Mouse (Mus musculus) gastrocnemius, postnatal 4 days (tissue): ENCODE data around the gene Stard9. TPM values are rescaled to one million over a fixed set of nuclear protein-coding genes. Genes with fewer than 3 reads are reported as not detected.
"Not testable (repeated sequence)": the region's sequence is repeated elsewhere in the genome, so short reads cannot be mapped to it uniquely, and the experiment has no call there.

ENCODE experiments used
- DNase-seq, 2 experiments: peaks; one replicate each; pipeline ENCODE4 v3.0.0; 2021 to 2022; ENCODE audit warnings: low spot score in 2 of 2, mixed read lengths in 2 of 2
- total RNA-seq, 2 experiments: library from RNA; stranded (reverse); gene quantifications; 2 replicates each; pipeline ENCODE4 v1.2.3; 2021

Gene Stard9
- total RNA-seq, 2 experiments from 2014 or later = 25.6 to 30.7 TPM

DNA sequence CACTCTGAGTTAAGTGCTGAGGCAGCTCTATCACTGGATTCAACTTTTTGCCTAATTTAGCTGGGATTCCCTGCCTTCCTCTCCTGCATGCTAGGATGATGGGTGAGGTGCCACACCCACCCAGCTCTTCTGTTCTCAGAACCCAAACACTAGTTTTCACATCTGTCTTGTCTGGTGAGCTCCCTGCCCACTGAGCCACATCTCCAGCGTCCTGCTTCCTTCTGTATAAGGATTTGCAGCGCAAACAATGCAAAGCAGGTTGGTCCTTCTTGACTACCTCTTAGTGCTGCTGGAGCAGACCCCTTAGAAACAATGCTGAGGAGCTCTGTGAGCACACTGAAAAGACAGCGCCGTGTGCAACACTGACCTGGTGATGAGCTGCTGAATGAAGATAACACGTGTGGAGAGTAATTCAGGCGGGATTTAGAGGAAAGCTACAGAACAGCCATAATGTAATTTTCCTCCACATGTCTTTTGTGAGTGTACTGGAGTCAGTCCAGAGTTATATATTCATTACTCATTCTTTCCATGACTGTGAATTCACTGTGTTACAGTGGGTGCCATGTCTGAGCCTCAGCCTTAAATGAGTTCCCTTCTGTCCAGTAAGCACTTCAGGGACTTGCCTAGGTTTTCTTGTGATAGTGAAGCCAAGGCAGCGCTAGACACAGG lies 23.5 kb downstream of the Stard9 start:
- no peak for DNase-seq

DNA sequence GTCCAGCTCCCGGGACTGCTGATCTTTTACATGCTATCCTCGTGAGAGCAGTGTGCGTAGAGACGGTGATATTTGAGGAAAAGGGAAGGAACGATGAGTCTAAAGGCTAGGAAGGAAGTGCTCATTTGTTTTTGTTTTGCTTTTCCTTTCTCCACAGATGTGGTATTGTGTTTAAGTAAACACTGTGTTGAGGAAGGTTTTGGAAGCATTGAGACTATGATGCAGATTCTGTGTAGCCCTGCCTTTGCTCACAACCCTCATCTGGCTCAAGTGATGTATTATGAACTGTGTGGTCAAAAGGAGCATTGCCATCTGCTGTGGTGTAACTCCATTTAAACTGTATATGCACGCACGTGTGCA lies 24.0 kb downstream of the Stard9 start:
- DNase-seq = no peak

DNA sequence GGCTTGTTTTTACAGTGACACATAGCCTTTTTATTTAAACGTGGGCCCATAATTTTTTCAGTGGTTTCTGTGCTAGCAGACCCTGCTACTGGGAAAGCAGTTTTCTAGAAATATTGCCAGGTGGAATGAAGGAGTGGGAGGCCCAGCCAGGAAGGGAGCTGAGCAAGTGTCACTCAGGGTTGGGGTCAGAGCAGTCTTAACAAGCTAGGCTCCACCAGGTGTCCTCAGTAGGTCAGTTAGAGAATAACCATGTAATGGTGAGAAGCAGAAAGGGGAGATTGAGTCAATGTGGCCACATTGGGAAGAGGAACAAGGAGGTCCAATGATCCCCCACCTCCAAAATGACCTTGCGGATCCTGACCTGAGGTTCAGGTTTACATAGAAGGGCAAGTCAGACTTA lies 25.8 kb downstream of the Stard9 start:
- no peak for DNase-seq

DNA sequence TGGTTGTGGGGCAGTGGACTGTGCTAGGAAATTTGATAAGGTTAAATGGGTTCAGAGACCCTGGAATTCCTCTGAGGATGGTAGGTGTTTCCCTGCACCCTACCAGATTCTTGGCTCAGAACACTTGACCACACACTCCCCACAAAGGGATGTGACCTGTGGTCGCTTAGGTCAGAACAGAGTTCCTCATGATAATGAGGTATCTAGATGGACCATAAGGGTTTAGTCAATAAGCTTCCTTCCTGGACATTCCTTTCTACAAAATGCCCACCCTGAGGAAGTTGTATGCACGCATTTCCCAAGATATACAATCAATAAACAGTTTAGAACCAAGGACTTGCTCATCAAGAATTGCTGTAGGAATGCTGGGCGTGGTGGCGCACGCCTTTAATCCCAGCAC lies 27.0 kb downstream of the Stard9 start:
- DNase-seq = no peak

DNA sequence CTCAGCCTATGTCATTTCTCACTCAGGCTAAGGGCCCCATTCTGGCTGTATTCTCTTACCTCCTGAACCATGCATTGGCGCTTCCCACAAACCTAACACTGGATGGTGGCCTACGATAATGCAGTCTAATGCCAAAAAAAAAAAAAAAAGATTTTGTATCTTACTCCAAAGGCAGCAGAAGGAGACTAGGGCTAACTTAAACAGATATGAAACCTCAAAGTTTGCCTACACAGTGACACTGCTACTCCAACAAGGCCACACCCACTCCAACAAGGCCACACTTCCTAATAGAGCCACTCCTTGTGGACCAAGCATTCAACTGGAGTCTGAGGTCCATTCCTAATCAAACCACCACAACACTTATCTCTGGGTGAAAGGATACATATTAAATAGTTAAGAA lies 27.8 kb downstream of the Stard9 start:
- DNase-seq = no peak

DNA sequence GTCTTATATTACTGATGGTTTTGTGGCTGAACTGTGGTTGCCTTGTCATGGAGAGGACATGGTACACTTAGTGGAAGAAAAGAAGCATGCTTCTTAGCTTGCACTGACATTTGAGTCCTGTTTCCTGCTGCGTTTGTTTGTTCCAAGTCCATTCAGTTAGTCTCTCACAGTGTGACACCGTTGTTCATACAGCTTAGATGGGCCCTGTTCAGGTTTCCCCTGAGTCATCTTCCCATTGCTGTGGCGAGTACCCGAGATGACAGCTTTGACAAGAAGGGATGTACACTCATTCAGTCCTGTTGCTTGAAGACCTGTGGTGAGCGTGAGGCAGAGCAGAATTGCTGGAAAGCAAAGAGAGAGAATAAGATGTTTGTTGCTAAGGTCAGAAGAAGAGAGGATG lies 29.6 kb downstream of the Stard9 start:
- DNase-seq = no peak

DNA sequence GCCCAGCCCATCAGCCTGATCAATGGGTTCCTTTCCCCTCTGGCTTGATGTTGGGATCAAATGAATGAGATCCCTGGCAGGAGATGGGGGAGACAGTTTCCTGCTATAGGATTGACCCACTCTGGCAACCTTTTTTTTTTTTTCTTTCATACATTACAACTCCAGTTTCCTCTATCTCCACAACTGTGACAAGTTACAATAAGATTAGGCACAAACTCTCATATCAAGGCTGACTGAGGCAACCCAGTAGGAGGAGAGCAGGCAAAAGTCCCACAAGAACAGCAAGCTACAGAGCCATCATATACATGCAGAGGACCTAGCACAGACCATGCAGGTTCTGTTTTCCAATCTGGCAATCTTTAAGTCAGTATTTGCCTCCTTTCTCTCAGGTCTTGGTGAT lies 30.4 kb downstream of the Stard9 start:
- DNase-seq = no peak

DNA sequence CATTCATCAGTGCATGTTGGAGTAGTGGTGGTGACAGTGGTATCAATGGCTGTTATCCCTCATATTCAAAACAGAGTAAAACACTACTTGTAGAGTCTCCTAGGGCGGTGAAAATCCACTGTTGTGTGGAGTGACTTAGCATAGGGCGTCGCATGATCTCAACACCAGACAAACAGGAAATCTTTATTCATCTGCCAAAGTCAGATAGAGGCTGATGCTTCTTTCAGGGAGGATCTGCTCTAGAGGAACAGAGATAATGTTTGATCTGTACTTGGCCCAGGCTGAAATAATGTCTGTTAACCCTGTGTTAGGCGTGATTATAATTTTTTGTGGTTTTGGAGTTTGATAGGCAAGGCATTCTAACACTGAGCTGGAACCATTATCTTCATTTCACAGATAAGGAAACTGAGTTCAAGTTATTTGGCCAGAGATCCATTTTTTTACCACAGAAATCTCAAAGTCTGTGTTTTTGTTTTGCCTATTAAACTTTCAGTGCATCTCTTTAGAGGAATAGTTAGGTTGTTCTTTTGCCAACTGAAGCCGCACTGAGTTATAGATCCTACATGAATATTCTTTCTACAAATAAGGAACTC lies 31.7 kb downstream of the Stard9 start:
- no peak for DNase-seq

DNA sequence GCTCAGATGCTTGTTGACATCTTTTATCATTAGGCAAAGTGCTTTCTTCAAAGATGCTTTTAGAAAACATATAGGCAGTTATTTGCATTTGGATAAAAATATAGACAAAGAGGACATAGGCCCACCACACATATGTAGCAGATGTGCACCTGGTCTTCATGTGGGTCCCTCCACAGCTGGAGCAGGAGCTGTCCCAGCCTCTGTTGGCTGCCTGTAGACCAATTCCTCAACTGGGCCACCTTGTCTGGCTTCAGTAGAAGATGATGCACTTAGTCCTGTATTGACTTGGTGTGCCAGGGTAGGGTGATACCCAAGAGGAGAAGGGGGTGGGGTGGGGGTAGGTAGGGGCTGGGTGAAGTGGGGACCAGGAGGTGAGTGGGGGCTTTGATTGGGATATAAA lies 33.8 kb downstream of the Stard9 start:
- DNase-seq = no peak

DNA sequence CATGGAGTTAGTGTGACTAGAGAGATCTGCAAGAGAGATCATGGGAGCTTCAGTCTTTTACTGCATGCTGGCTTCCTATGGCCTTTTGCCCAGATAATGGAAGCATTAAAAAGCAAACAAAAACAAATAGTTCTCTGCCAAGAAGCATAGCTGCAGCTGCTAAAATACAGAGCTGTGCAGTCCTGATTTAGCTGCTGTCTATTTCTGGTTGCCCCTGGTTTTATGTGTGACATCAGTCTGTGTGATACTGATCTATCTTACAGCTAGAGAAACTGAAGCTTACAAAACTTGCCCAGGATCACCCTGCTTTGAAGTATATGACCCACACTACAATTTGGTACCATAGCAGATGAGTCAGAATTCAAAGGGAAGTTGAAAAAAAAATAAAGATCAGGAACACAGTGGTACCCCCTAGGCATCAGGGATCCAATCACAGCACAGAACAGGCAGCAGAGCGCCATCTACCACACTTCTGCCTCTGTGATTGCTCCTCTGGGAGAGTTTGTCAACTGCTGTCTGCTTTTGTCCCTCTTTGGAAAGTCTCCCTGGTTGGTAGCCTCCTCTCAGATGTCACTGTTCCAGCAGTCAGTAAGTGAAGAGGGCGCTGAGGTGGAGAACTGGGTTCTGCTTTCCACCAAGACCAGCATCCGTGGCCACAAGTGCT lies 34.7 kb downstream of the Stard9 start:
- DNase-seq = no peak

DNA sequence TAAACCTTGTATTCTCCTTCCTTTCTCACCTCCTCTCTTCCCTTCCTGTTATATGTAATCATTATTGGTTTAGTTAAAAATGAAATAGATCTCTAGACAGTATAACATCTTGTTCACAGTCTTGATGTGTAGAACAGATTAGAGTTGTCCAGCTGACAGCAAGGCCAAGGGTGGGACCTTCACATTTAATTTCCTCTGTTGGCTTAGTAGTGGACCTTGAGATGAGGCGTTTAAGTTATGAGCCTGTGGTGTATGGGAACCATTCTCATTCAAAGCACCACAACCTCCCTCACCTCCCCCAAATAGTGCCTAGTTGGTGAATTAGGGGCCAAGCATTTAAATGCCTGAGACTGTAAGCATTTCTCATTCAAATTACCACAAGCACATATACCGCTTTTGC lies 38.5 kb downstream of the Stard9 start:
- no peak for DNase-seq

DNA sequence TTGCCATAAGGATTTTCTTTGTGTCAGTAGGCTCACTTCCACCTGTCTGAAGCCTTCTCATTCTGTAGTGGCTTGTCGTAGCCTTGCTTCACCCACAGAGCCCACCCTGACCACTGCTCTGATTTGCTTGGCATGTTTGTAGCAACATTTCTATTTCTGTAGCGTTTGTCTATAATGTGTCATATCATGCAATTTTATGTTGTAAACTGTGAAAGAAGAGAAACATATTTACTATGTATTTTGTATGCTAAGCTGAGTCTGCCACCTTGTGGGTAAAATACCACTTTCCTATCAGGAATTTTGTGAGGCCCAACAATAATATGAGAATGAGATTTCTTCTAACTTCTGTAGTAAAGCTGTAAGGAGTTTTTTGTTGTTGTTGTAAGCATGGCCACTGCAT lies 41.3 kb downstream of the Stard9 start:
- DNase-seq = no peak

DNA sequence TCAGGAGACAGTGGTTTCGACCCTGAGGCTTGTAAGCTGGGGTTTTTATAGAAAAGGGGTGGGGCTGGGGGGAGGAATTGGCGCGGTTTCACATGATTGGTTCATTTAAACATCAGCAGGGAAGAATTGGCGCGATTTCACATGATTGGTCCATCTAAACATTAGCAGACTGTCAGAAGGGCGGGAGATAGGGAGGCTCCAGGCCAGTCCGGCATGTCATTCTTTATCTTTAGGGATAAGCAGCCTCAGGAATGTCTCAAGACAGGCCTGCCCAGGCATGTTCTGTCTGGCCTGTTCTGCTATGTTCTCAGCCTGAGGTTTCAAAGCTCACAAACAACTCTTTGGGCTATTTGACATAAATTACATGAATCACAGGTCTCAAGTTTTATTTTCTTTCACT lies 52.2 kb downstream of the Stard9 start:
- not testable (repeated sequence) for DNase-seq

DNA sequence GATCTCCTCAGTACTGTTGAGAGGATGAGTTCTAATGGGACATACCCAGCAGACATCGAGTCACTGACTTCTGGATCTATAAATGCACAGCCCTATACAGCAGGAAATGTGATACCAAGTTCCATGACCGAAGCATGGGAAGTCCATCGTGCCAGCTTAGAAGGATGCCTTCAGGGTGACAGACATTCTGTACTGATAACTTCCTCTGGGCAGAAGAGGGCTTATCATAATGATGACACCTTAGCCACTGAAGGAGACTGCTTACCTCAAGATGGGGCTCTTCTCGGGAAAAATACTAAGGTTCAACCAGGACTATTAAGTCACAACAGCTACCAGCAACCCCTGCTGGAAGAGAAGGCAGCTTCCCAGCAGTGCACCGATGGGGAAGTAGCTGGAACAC lies 68.8 kb downstream of the Stard9 start:
- DNase-seq = no peak

DNA sequence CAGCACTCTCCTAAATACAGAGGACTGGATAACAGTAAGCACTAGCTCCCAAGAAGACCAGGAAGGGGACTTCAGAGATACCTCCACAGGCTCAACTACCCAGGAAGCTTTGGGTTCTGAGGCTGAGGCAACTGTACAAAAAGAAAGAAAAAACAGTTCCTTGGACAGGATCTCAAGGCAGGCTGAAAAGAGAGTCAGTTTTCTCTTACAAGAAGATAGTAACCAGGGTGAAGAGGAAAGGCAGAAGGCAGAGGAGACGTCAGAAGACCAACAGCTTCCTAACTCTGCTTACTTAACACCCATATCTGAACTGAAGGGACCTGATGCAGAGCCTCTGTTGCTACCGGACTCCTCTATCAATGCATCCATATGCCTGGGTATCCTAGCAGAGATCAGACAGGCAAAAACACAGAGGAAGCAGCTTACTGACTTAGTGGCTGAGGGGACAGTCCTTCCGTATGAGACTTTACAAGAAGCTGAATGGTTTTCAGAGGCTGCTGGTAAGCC lies 71.5 kb downstream of the Stard9 start:
- no peak for DNase-seq

DNA sequence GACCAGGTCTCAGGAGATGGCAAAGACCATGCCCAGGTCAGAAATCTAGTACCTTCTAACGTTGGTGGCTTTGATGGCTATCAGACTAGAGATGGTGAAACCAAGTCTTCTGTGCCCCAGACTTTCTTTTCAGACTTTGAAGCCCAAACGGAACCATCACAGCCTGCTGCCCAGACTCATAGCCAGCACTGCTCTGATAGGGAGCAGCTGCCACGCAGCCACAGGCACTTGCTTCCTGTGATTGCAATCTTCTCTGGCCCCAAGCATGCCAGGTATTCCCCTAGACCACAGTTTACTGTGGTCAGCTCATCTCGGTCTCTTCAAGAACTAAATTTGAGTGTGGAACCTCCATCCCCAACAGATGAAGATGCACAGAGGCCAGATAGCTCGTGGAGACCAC lies 73.8 kb downstream of the Stard9 start:
- no peak for DNase-seq

DNA sequence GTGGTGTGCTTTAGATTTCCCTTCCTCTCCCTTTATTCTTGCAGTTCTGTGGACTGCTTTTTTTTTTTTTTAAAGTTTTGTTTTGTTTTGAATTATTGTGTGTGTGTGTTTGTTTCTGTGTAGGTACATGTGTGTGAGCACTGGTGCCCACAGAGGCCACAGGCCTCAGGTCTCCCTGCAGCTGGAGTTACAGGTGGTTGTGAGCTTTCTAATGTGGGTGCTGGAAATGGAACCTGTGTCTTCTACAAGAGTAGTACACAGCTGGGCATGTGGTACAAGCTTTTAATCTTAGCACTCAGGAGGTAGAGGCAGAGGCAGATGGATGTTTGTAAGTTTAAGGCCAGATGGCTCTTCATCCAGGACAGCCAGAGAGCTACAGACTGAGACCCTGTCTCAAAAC lies 78.1 kb downstream of the Stard9 start:
- DNase-seq = no peak

DNA sequence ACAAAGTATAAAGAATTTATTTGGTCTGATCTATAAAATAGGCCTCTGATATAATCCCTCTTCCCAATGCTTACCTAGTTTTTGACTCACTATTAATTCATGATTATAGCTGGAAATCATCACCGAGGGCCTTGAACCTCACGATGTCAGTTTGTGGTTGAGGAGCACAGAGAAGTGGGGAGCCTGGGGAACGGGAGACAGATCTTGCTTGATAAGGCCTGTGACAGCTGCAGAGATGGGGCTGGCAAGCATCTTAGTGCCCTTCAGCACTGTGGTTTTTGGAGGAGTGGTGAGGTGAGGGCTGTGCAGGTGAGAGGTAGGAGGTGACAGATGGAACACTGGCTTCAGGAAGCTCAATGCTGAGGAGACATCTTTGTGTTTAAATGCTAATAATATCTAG lies 81.2 kb downstream of the Stard9 start:
- no peak for DNase-seq

DNA sequence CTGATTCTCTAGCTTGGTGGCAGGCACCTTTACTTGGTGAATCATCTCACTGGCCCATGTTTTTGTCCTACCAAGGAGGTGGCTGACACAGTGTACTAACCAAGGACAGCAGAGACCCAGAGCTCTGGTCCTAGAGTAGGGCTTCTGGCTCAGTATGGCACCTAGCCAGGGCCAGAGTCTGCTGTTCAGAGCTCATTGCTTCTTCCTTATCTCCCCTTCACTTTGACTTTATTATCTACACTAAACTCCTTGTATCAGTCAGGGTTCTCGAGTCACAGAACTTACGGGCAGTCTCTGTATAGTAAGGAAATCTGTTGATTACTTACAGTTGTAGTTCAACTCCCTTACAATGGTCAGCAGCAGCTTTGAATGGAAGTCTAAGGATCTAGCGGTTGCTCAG lies 82.0 kb downstream of the Stard9 start:
- no peak for DNase-seq

DNA sequence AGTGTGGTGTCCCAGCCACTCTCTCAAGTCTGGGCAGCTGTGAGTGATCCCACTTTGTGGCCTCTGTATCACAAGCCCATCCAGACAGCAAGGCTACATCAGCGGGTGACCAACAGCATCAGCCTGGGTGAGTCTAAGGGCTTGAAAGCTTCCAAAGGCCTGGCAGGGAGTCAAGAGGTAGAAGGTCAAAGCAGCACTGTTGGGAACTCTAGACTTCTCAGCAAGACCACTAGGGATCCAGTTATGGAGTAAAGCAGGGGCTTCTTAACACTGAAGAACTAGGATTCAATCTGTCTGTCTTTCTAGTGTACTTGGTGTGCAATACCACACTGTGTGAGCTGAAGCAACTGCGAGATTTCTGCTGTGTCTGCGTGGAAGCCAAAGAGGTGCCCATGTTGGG lies 84.5 kb downstream of the Stard9 start:
- no peak for DNase-seq

DNA sequence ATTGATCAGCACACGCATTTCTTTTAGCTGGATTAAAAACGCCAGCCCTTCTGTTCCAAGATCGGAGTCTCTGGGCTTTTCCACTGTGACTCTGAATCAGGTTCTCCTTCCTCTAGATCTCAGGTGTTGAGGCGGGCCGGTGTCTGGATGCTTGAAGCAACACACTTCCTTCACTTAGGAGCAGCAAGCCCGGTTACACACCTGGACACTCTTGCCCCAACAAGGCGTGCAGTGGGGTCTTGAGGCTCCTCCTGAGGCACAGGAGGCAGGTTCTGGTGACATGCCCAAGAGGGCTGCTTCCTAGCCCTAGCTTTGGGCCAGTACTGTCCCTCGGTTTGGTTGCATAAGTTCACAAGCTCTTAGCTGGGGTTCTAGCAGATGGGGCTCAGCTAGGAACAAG lies 89.6 kb downstream of the Stard9 start:
- no peak for DNase-seq

DNA sequence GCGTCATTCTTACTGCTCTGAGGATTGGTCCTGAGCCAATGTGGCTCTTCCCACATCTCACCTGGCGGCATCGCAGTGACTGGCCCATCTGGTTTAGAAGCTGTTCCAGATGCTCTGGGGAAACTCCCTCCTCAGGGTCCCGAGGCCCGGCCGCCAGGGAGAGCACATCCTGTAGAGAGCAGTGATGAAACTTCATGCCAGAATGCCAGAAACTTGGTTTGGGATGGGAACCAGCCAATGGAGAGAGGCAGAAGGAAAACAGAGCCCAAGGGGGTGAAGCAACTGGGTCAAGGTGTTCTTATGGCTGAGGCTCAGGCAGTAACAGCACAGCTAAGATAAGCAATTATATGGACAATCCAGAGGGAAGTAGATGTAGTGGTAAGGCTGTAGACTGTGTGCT lies 91.9 kb downstream of the Stard9 start:
- DNase-seq = no peak

DNA sequence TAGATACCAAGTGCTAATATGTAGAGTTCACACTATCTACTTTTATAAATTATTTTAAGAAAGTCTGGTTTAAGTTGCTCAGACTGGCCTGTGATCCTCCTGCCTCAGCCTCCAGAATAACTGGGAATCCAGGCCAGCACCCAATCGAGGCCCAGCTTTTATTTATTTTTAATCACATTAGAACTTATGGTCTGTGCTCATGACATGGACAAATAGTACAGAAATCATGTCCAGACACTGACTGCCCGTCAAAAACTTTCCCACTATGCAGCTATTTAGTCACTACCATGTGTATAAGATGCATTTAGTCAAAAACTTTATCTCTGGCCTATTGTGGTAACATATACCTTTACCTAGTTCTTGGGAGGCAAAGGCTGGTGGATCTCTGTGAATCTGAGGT lies 93.0 kb downstream of the Stard9 start:
- no peak for DNase-seq
